Mouse (Mus musculus) layer of hippocampus, adult 18-20 months (tissue): ENCODE results near the gene Pheta1. TPM values are rescaled to one million over a fixed set of nuclear protein-coding genes. Genes with fewer than 3 reads are reported as not detected.

ENCODE experiments used
- DNase-seq, 2 experiments: peaks; one replicate each; pipeline ENCODE4 v3.0.0; 2022; ENCODE audit warnings: low spot score in 2 of 2
- microRNA-seq, 2 experiments: library from miRNA; unstranded; fragments of <30 nt; microRNA quantifications; one replicate each; pipeline ENCODE4 v1.2.0; 2021
- total RNA-seq, 2 experiments: library from RNA; stranded (reverse); gene quantifications; 2 replicates each; pipeline ENCODE4 v1.2.3; 2021

Pheta1 gene
- total RNA-seq, 2 experiments from 2014 or later, result 7.5 to 11.7 TPM

DNA sequence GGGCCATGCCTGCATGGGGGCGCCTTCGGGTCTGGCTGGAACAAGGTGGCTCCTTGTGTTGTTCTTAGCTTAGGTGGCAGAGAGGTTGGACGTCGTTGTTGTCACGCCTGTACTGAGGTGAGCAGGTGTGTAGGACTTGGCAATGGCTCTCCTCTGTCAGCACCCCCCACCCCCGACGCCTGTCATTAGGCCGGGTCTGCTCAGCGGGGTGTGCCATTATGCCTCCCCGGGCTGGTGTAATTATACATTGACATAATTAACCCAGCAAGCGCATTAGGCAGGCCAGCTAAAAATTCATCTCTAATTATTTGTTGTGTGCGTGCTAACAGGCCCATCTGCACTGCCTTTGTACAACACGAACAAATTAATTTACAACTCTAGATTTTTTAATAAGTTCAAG is 40.6 kb downstream of the Pheta1 start:
- no peak for DNase-seq

DNA sequence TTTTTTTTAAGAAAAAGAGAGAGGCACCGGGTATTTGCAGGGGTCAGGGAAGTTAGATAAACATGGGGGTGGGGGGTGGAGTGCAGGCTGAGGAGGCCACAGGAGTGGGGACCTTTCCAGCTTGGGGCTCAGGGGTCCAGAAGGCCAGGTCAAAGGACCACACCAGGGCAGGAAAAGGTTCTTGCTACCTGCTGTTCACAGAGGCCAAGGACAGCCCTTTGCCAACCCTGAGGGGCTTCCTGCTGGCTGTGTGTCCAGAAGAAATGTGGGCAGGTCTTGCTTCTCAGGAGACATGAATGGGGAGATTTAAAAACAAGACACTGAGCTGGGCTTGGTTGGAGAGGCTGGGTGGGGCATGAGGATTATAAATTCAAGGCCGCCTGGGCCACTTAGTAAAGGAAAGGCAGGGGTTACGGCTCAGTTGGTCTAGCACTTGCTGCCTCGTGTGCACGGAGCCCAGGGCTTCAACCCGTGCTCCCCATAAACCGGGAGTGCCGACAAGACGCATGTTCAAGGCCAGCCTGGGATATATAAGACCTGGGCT is 41.1 kb downstream of the Pheta1 start:
- DNase-seq, result no peak

DNA sequence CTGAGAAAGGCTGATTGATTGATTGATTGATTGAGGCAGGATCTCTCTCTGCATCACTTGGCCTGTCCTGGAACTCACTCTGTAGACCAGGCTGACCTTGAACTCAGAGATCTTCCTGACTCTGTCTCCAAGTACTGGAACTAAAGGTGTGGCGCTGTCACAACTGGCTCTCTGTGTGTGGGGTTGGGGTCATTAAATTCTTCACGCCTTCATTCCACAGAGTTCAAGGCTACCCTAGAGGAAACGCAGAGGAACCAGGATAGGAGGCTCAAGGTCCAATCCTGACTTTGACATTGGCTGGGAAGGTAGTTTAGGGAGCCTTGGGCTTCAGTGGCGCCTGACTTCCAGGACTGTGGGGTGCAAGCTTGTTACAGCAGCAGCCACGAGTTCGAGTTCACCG is 42.1 kb downstream of the Pheta1 start:
- DNase-seq, result no peak

DNA sequence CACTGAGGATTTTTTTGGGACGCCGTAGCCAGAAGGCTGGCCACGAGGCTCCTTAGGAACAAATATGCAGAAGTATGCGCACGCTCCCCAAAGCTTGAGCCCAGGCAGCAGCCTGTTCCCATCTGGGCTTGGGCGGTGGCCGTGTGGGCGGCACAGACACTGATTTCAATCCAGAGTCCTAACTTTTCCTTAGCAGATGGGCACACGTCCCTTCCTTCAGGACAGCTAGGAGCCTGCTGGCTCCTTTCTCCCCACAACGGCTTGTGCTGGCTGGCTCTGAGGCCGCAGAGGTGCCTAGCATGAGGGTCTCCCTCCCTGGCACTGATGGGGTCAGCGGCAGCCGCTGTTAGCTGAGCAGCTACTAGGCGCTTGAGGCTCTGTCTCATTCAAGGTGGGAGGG is 43.5 kb downstream of the Pheta1 start:
- peak; percentile 74 to 76 for DNase-seq

DNA sequence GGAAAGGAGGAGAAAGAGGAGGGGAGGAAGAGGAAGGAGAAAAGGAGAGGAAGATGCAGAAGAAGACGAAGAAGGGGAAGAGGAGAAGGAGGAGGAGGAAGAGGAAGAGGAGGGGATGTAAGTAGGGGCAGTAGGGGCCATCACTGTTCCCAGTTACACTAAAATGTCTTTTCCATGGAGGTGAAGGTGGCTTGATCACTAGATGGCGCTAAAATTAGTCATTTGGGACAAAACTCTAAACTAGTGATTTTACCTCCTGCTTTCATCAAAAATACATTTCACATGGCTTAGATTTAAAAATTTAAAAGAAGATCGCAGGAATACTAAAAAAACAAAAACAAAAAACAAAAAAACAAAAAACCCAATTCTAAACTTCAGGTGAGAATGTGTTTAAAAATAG is 44.8 kb downstream of the Pheta1 start:
- DNase-seq, result peak in 1 of 2 experiments; percentile 55

DNA sequence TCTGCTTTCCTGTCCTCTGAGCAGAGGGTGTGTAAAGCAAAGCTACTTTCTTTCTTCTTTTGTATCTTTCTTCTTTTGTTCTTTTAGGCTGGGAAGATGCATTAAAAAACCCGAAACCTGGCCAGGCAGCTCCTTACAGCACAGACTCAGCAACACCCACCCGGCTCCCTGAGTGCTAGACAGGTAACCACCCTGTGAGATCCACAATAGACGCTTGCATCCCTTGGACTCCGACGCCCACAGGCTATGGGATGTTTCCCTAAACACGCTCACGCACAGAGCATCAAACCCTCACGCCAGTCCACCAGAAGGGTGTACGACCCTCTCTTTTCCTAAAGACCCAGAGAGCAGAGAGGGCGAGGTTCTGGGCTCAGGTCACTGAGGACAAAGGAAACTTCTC is 45.9 kb downstream of the Pheta1 start:
- no peak for DNase-seq

DNA sequence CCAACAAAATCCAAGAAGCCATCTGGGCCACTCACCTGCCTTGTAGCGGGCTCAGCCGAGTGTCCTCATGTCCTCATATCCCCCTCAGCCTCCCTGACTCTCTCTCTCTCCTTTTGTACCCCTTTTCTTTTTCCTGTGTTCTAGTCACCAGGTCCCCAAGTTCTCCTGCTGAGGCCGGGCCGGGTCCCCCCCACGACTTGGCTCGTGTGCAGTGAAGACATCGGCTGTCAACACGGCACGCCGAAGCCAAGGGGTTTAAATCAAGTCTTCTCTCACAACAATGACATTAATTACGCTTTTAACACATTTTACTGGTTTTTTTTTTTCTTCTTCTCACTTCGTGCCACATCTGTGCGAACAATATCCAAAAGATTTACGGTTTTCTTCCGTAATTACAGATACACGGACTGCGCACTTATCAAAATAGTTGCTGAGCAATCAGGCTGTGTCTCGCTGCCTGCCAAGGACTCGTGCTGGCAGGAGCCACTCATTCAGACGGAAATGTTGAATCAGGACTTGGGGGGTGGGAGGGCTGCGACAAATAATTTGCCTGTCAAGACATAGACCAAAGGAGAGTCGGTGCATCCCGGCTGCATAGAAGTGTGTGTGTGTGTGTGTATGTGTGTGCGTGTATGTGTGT is 46.5 kb downstream of the Pheta1 start:
- peak in 1 of 2 experiments; percentile 27 for DNase-seq

DNA sequence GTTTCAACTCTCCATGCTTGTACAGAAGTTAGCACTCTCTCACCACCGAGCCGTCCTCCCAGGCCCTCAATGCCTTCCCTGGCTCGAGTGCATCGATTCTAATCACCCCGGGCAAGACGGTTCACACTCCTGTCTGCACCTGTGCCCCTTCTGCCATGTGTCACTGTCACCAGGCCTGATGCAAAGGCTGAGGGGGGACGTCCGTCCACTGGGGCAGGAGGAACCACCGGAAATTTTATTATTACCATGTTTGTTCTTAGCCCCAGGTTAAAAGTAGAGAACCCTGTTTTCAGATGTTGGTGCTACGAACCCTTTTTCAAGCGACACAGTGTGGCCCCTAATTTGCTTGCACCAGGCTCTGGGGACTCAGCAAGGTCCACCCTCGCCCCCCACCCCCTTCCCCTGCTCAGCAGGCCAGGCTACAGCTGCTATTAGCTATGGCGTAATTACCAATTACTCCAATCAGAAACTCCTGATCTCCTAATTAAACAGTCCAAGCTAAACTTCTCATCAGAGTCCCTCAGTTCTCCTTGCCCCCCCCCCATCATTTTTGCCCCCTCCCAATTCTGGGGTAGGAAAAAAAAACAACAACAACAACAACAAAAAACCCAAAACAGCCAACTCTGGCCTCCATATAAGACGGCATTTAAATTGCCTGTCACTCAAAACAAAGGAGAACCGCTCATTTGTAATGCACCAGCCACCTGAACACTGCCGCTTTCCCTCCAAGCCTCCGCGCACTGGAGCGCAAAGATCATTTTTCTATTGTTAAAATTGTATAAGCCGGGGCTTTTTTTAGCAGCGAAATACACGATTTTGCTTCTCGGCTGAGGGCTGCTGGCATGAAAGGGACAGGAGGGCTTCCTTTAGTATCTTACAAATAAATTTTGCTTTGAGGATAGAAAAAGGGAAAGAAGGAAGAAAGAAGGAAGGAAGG is 54.3 kb downstream of the Pheta1 start:
- DNase-seq, result no peak

Small RNAs within 50 kb of the gene (microRNA-seq; reads per million reads assigned to microRNA genes)
- 6.2 to 8.9 reads per million in 2 experiments for gene Mir7031

Other genes with a start within 250 kb of the Pheta1 start
- gene Acad12, start 230.0 kb upstream of the Pheta1 start, total RNA-seq, result 1 to 10 TPM; 6.1 to 6.8 TPM
- gene Acad10, start 188.5 kb upstream of the Pheta1 start, total RNA-seq, result 1 to 10 TPM; 3.7 to 5.8 TPM
- gene Brap, start 188.4 kb upstream of the Pheta1 start, total RNA-seq, result 10 to 100 TPM; 67.4 to 67.7 TPM
- 100 to 1,000 TPM; 212 to 241 TPM for gene Atxn2, start 137.6 kb upstream of the Pheta1 start, total RNA-seq
- gene Sh2b3, start 11.3 kb upstream of the Pheta1 start, total RNA-seq, result 10 to 100 TPM; 21.3 to 23.4 TPM
- gene Cux2, start 201.1 kb downstream of the Pheta1 start, total RNA-seq, result 10 to 100 TPM; 30.8 to 31.3 TPM